In genomic region chr6:85948549-85948948, GRCm38 (mm10) we compare ENCODE assay signal across 18 mouse cellular contexts.
"Had no signal": no experiment of that assay in that cellular context is flagged by ENCODE, and none has a peak within 500 bp of the region (broad histone marks: within the 10 kb centered on the region; RNA-seq: fewer than 3 reads in every experiment).

No protein-coding gene starts in this region.

- H3K4me1 ChIP-seq: midbrain, embryonic 10.5 days; midbrain, embryonic 12.5 days; neural tube, embryonic 13.5 days; neural tube, embryonic 15.5 days; stomach, embryonic 15.5 days had no signal

- H3K9ac ChIP-seq: lung, embryonic 14.5 days; midbrain, embryonic 12.5 days; neural tube, embryonic 13.5 days; neural tube, embryonic 15.5 days; stomach, embryonic 15.5 days had no signal

- DNase-seq: lung, adult 18-20 months; lung, embryonic 14.5 days; lung, postnatal 10 days; lung, postnatal 4 days; midbrain, embryonic 14.5 days; retina, postnatal 1 day; right cerebral cortex, adult 18-20 months; thymus, adult 18-20 months; thymus, postnatal 14 days; thymus, postnatal 36 days had no signal

- H3K9me3 ChIP-seq: midbrain, embryonic 10.5 days; midbrain, embryonic 12.5 days; neural tube, embryonic 13.5 days; neural tube, embryonic 15.5 days; stomach, embryonic 15.5 days had no signal

- ATAC-seq: midbrain, embryonic 16.5 days had no signal

- H3K27ac ChIP-seq: midbrain, embryonic 10.5 days; midbrain, embryonic 12.5 days; neural tube, embryonic 13.5 days; neural tube, embryonic 15.5 days; stomach, embryonic 15.5 days; stomach, postnatal 0 days had no signal

- H3K27me3 ChIP-seq: midbrain, embryonic 12.5 days; neural tube, embryonic 13.5 days; neural tube, embryonic 15.5 days; stomach, embryonic 15.5 days had no signal

- H3K4me2 ChIP-seq: lung, embryonic 14.5 days; midbrain, embryonic 12.5 days; neural tube, embryonic 13.5 days; neural tube, embryonic 15.5 days; stomach, embryonic 15.5 days had no signal

- H3K4me3 ChIP-seq: midbrain, embryonic 10.5 days; midbrain, embryonic 12.5 days; myocyte; neural tube, embryonic 13.5 days; neural tube, embryonic 15.5 days; stomach, embryonic 15.5 days had no signal
